Mouse (Mus musculus) liver, adult 2 months (tissue): ENCODE measurements at regions not wholly inside any gene's neighbourhood (a gene's known extent, or its start where the extent isn't known, plus 50 kb on each side); places are given as distances from the start of the nearest gene placed in this dataset.

Experiments used
- DNase-seq: peaks from one replicate; pipeline ENCODE4 v3.0.0-alpha.2; 2011; ENCODE audit warnings: low read depth, low spot score; ENCODE audit errors: extremely low read depth
- H3K27ac ChIP-seq: fragments of 200-500 bp; replicated peaks from 2 replicates; pipeline ENCODE4 v1.5.1; 2012; ENCODE audit warnings: low read depth, mild to moderate bottlenecking, control low read depth, inconsistent platforms, low read length; ENCODE audit not compliant: insufficient read depth
- H3K27me3 ChIP-seq: fragments of 200-500 bp; 2 replicates; pipeline ENCODE4 v1.6.1; 2012; ENCODE audit warnings: mild to moderate bottlenecking, moderate library complexity, low read length, inconsistent platforms; ENCODE audit not compliant: control insufficient read depth, insufficient read depth
- H3K36me3 ChIP-seq: fragments of 200-500 bp; 2 replicates; pipeline ENCODE4 v1.6.1; 2012; ENCODE audit warnings: low read length, inconsistent platforms; ENCODE audit not compliant: control insufficient read depth, insufficient read depth
- H3K4me1 ChIP-seq: fragments of 200-500 bp; 2 replicates; pipeline ENCODE4 v1.6.1; 2011; ENCODE audit warnings: low read length; ENCODE audit not compliant: control insufficient read depth, insufficient read depth
- H3K4me3 ChIP-seq: fragments of 200-500 bp; 2 replicates; pipeline ENCODE4 v1.5.1; 2011; ENCODE audit warnings: low read depth, mild to moderate bottlenecking, control low read depth, low read length, moderate library complexity; ENCODE audit not compliant: insufficient read depth
- H3K79me2 ChIP-seq: fragments of 200-500 bp; 2 replicates; pipeline ENCODE4 v1.6.1; 2012; ENCODE audit warnings: inconsistent platforms, mild to moderate bottlenecking, low read length, moderate library complexity; ENCODE audit not compliant: control insufficient read depth, insufficient read depth
- H3K9ac ChIP-seq: fragments of 200-500 bp; 2 replicates; pipeline ENCODE4 v1.6.1; 2012; ENCODE audit warnings: low read depth, mild to moderate bottlenecking, control low read depth, inconsistent platforms, low read length
- CTCF ChIP-seq: fragments of 200-500 bp; IDR thresholded peaks from 2 replicates; pipeline ENCODE4 v1.5.1; 2011; ENCODE audit warnings: low read depth, low read length, control low read depth
- POLR2A ChIP-seq: fragments of 200-500 bp; IDR thresholded peaks from 2 replicates; pipeline ENCODE4 v1.6.1; 2011; ENCODE audit warnings: low read length, control low read depth; ENCODE audit not compliant: insufficient read depth; ENCODE audit errors: extremely low read depth
- WGBS: fragments of 180-500 bp; shearing (Covaris S2); methylation state at CpG from one replicate; pipeline ENCODE4 v1.1.7; 2018; 5-methylcytosine and 5-hydroxymethylcytosine counted together

DNA sequence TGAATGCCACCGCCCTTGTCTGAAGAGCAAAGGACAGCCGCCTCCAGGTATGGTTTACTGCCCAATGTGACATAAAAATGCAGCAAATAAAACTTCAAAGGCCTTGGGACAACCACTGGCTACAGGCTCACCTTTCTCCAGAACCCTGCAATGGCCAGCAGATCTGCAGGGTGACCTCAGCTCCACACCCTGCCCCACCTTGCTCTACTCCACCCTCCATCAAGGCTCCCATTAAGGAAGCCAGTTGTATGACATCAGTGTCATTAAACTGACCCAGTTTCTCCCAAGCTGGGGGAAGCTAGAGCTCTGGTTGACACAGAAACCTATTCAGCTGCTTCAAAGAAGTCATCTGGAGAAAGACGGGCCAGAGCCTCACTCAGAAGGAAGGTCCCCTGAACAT is 310.2 kb downstream of the Tbc1d1 start:
- no peak overlapping the region for H3K9ac ChIP-seq
- no peaks in the 10 kb centered on the region for H3K4me1 ChIP-seq
- no peaks in the 10 kb centered on the region for H3K79me2 ChIP-seq
- no peak for TF ChIP-seq CTCF
- no peak for TF ChIP-seq POLR2A
- H3K4me3 ChIP-seq: no peak overlapping the region
- DNase-seq: no peak
- no peaks in the 10 kb centered on the region for H3K36me3 ChIP-seq
- H3K27me3 ChIP-seq: no peaks in the 10 kb centered on the region
- H3K27ac ChIP-seq: no peak overlapping the region
- WGBS: 95% methylated on average over 3 of the region's 3 CpGs

- H3K79me2 ChIP-seq: no peaks in the 10 kb centered on the region
- no peak for DNase-seq
- no peaks in the 10 kb centered on the region for H3K36me3 ChIP-seq
- H3K9ac ChIP-seq: no peak overlapping the region
- TF ChIP-seq POLR2A (no peak), CTCF (no peak)
- WGBS: 97% methylated on average over 3 of the region's 3 CpGs
- no peaks in the 10 kb centered on the region for H3K27me3 ChIP-seq
- H3K27ac ChIP-seq: no peak overlapping the region
- H3K4me3 ChIP-seq: no peak overlapping the region
- H3K4me1 ChIP-seq: no peaks in the 10 kb centered on the region
These were observed 311.8 kb downstream of the Tbc1d1 start for GRCm38 (mm10) chr5:64467856-64468255.

GRCm38 (mm10) chr5:64468307-64468706 is 312.2 kb downstream of the Tbc1d1 start:
- Histone ChIP-seq H3K4me1 (no peaks in the 10 kb centered on the region), H3K9ac (no peak overlapping the region), H3K79me2 (no peaks in the 10 kb centered on the region), H3K27me3 (no peaks in the 10 kb centered on the region), H3K4me3 (no peak overlapping the region), H3K36me3 (no peaks in the 10 kb centered on the region), H3K27ac (no peak overlapping the region)
- TF ChIP-seq CTCF: no peak
- TF ChIP-seq POLR2A: no peak
- DNase-seq: no peak
- WGBS: 87% methylated on average over 7 of the region's 7 CpGs

DNA sequence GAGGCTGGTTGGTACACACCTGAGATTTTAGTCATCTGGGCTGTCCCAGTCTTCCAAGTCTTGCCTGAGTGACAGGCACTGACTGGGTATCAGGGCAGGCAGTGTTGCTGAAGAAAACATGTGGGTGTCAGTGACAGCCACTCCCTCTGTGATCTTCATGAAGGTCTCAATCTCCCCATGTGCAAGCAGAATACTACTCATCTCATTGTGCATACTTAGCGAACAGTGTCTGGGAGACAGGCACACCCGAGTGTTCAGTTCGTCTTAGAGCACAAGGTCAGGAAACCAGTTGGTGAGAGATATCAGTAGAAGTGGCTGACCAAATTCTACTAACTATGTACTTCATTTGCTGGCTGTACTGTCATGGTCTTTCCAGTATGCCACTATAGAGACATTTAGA is 315.9 kb downstream of the Tbc1d1 start:
- DNase-seq: no peak
- Histone ChIP-seq H3K27me3 (no peaks in the 10 kb centered on the region), H3K27ac (no peak overlapping the region), H3K9ac (no peak overlapping the region), H3K36me3 (no peaks in the 10 kb centered on the region), H3K4me3 (no peak overlapping the region), H3K79me2 (no peaks in the 10 kb centered on the region), H3K4me1 (no peaks in the 10 kb centered on the region)
- TF ChIP-seq POLR2A (no peak), CTCF (no peak)
- 81% methylated on average over 3 of the region's 3 CpGs for WGBS

- TF ChIP-seq POLR2A: no peak
- TF ChIP-seq CTCF: no peak
- Histone ChIP-seq H3K27ac (no peak overlapping the region), H3K36me3 (no peaks in the 10 kb centered on the region), H3K9ac (no peak overlapping the region), H3K4me1 (no peaks in the 10 kb centered on the region), H3K27me3 (no peaks in the 10 kb centered on the region), H3K79me2 (no peaks in the 10 kb centered on the region), H3K4me3 (no peak overlapping the region)
- DNase-seq: no peak
- WGBS: 76% methylated on average over 10 of the region's 10 CpGs
These were observed 316.3 kb downstream of the Tbc1d1 start for GRCm38 (mm10) chr5:64472415-64472814.

DNA sequence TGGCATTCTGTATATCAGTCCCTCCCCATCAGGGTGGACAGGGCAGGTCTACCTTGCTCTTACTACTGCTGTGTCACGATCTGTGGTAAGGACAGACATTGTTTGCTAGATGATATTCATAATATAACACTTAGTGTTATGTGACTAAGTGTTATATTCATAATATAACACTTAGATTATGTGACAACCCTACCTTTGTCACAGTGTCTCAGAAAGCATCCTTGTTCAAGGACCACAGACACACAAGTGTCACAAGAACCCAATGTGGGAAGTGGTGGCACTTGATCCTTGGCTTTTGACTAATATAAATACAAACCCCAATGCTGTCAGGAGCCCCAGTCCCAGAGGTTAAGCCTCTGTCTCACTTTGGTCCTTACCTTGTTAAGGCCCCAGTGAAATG is 318.8 kb downstream of the Tbc1d1 start:
- TF ChIP-seq POLR2A (no peak), CTCF (no peak)
- WGBS: 100% methylated on average over 1 of the region's 1 CpGs
- Histone ChIP-seq H3K4me3 (no peak overlapping the region), H3K27ac (no peak overlapping the region), H3K36me3 (no peaks in the 10 kb centered on the region), H3K27me3 (no peaks in the 10 kb centered on the region), H3K4me1 (no peaks in the 10 kb centered on the region), H3K79me2 (no peaks in the 10 kb centered on the region), H3K9ac (no peak overlapping the region)
- no peak for DNase-seq
